Mouse (Mus musculus): ENCODE results near the gene Tmc4.

DNA sequence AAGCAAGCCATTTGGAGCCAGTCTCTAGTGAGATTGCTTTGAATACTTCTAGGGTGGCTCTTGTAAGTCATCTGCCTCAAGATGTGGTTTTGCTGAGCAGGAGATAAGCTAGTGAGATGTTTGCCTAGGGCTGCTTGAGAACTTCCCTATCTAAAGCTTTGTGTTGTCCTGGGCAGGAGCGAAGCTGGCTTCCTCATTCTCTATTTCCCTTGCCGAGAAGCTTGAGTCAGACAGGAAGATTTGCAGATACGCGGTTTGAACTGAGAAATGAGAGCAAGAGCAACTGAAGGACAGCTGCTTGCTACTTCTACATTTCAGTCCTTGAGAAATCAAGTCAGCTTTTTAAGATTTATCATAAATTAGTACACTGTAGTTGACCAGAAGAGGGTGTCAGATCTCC lies 29.7 kb upstream of the Tmc4 start:
- TF ChIP-seq CTCF (IDR thresholded peaks at IDR 0.05; ENCODE audit: control insufficient read depth, insufficient read depth, insufficient replicate concordance, low read depth, low read length): no peak
- no peak for TF ChIP-seq POLR2A (IDR thresholded peaks at IDR 0.05; ENCODE audit: control insufficient read depth, low read depth, low read length)

Data from testis, adult 2 months (tissue).